Mouse (Mus musculus) midbrain, embryonic 15.5 days (tissue): ENCODE measurements around the gene Calcoco1. TPM values are rescaled to one million over a fixed set of nuclear protein-coding genes. Genes with fewer than 3 reads are reported as not detected.

Source experiments
- microRNA counts: library from miRNA; unstranded; fragments of <30 nt; microRNA quantifications from one replicate; lab custom pipeline; 2016
- microRNA-seq: library from miRNA; unstranded; fragments of <30 nt; microRNA quantifications from one replicate; pipeline ENCODE4, GENCODE M21; 2016
- polyA plus RNA-seq: library from polyadenylated mRNA; unstranded; fragments of >200 nt; fragmentation: Nextera tagmentation; extraction: Ambion mirVana; gene quantifications from 2 replicates; pipeline ENCODE4 v1.2.1, GENCODE M21; 2015

Calcoco1 gene
- polyA plus RNA-seq, 1 experiment from 2014 or later = 41.9 TPM

MicroRNAs encoded within 50 kb of the gene (microRNA counts, 519-probe panel; counts per million panel counts)
- microRNA mmu-miR-688 (lab: Ali Mortazavi, UCI) = 2,442 counts per million, percentile 46 among the panel's probes with 10 or more counts

Small RNA genes within 50 kb of the gene (microRNA-seq; reads per million reads assigned to microRNA genes)
- not detected for gene Mir688

Other genes with a start within 250 kb of the Calcoco1 start
- gene Gm10337, start 218.5 kb downstream of the Calcoco1 start, polyA plus RNA-seq = 13.8 and 16.1 TPM in 2 replicates
- 62.2 and 63.6 TPM in 2 replicates for gene Map3k12, start 205.1 kb downstream of the Calcoco1 start, polyA plus RNA-seq
- gene Tarbp2, start 204.0 kb downstream of the Calcoco1 start, polyA plus RNA-seq = 104 and 108 TPM in 2 replicates
- gene Npff, start 197.2 kb downstream of the Calcoco1 start, polyA plus RNA-seq = 1.8 and 2.4 TPM in 2 replicates
- gene Gm28047, start 97.1 kb downstream of the Calcoco1 start, polyA plus RNA-seq = not detected in 2 replicates
- 15.6 and 20.0 TPM in 2 replicates for gene Atf7, start 96.7 kb downstream of the Calcoco1 start, polyA plus RNA-seq
- gene Atp5g2, start 49.8 kb downstream of the Calcoco1 start, polyA plus RNA-seq = 39.5 and 43.4 TPM in 2 replicates
- not detected in 2 replicates for gene Hoxc13, start 198.9 kb upstream of the Calcoco1 start, polyA plus RNA-seq
- gene Hoxc12, start 214.6 kb upstream of the Calcoco1 start, polyA plus RNA-seq = not detected in 2 replicates
- gene Hoxc11, start 232.2 kb upstream of the Calcoco1 start, polyA plus RNA-seq = not detected in 2 replicates
- gene Hoxc10, start 244.6 kb upstream of the Calcoco1 start, polyA plus RNA-seq = not detected in 2 replicates
- gene Hoxc5, start 245.3 kb upstream of the Calcoco1 start, polyA plus RNA-seq = 0.09 TPM in 1 of 2 replicates, not detected in the other